Mouse (Mus musculus): Measurements from ENCODE around the gene Dcbld1. TPM values are rescaled to one million over a fixed set of nuclear protein-coding genes. Genes with fewer than 3 reads are reported as not detected.
"Not testable (repeated sequence)": the region's sequence is repeated elsewhere in the genome, so short reads cannot be mapped to it uniquely, and the experiment has no call there.

Gene Dcbld1
- polyA plus RNA-seq, 1 experiment from 2014 or later: 8.8 TPM

GRCm38 (mm10) chr10:52309196-52309595 lies 75.8 kb downstream of the Dcbld1 start:
- ATAC-seq (replicated peaks; ENCODE audit: extremely low read depth, insufficient read depth, low FRiP score): peak; percentile 72
- no peaks in the 10 kb centered on the region for H3K4me1 ChIP-seq (ENCODE audit: control insufficient read depth, insufficient read depth, low read length)
- no peaks in the 10 kb centered on the region for H3K9me3 ChIP-seq (replicated peaks; ENCODE audit: control insufficient read depth, low read length)
- H3K9ac ChIP-seq (ENCODE audit: low read length): no peak overlapping the region
- peaks cover 11% of the 10 kb centered on the region for H3K36me3 ChIP-seq (ENCODE audit: control insufficient read depth, insufficient read depth)
- 55% methylated on average over 8 of the region's 8 CpGs for WGBS
- H3K4me2 ChIP-seq (ENCODE audit: low read depth, low read length): no peak overlapping the region
- H3K27ac ChIP-seq (ENCODE audit: low read length): peak overlapping the region; percentile 48
- no peak overlapping the region for H3K4me3 ChIP-seq (ENCODE audit: low read length)
- no peaks in the 10 kb centered on the region for H3K27me3 ChIP-seq (ENCODE audit: control insufficient read depth, insufficient read depth, low read length)

DNA sequence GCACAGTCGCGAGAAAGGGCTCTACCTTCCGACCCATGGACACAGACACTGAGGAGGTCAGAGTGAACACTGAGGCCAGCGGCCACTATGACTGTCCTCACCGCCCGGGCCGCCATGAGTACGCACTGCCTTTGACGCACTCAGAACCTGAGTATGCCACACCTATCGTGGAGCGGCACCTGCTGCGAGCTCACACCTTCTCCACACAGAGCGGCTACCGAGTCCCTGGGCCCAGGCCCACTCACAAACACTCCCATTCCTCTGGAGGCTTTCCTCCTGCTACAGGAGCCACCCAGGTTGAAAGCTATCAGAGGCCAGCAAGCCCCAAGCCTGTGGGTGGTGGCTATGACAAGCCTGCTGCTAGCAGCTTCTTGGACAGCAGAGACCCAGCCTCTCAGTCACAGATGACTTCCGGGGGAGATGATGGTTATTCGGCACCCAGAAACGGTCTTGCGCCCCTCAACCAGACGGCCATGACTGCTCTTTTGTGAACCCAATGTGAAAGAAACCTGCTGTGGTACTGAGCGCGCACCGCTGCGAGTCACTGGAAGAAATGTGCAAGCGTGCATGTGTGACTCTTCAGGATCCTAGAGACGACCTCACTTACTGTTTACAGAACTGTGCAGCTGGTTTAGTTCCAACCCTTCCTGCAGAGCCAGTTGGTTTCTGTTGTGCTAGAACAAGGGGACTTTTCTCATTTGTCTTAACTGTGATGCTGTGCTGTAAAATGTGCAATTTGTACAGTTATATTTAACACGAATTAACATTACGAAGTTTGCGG lies 86.3 kb downstream of the Dcbld1 start:
- H3K9me3 ChIP-seq (replicated peaks; ENCODE audit: control insufficient read depth, low read length): no peaks in the 10 kb centered on the region
- no peak overlapping the region for H3K9ac ChIP-seq (ENCODE audit: low read length)
- no peak overlapping the region for H3K4me3 ChIP-seq (ENCODE audit: low read length)
- 0 out of 2 replicates have a peak, but pooled peaks cover 5% of the 10 kb centered on the region for H3K36me3 ChIP-seq (ENCODE audit: control insufficient read depth, insufficient read depth)
- no peak overlapping the region for H3K27ac ChIP-seq (ENCODE audit: low read length)
- 92% methylated on average over 28 of the region's 28 CpGs for WGBS
- ATAC-seq (replicated peaks; ENCODE audit: extremely low read depth, insufficient read depth, low FRiP score): no peak
- no peaks in the 10 kb centered on the region for H3K27me3 ChIP-seq (ENCODE audit: control insufficient read depth, insufficient read depth, low read length)
- H3K4me1 ChIP-seq (ENCODE audit: control insufficient read depth, insufficient read depth, low read length): no peaks in the 10 kb centered on the region
- no peak overlapping the region for H3K4me2 ChIP-seq (ENCODE audit: low read depth, low read length)

GRCm38 (mm10) chr10:52321918-52322317 lies 88.5 kb downstream of the Dcbld1 start:
- no peaks in the 10 kb centered on the region for H3K27me3 ChIP-seq (ENCODE audit: control insufficient read depth, insufficient read depth, low read length)
- 0 out of 2 replicates have a peak, but pooled peaks cover 3% of the 10 kb centered on the region for H3K36me3 ChIP-seq (ENCODE audit: control insufficient read depth, insufficient read depth)
- H3K27ac ChIP-seq (ENCODE audit: low read length): no peak overlapping the region
- no peak overlapping the region for H3K4me3 ChIP-seq (ENCODE audit: low read length)
- H3K9ac ChIP-seq (ENCODE audit: low read length): no peak overlapping the region
- no peak overlapping the region for H3K4me2 ChIP-seq (ENCODE audit: low read depth, low read length)
- ATAC-seq (replicated peaks; ENCODE audit: extremely low read depth, insufficient read depth, low FRiP score): no peak
- no peaks in the 10 kb centered on the region for H3K4me1 ChIP-seq (ENCODE audit: control insufficient read depth, insufficient read depth, low read length)
- H3K9me3 ChIP-seq (replicated peaks; ENCODE audit: control insufficient read depth, low read length): no peaks in the 10 kb centered on the region
- WGBS: 88% methylated on average over 3 of the region's 3 CpGs

DNA sequence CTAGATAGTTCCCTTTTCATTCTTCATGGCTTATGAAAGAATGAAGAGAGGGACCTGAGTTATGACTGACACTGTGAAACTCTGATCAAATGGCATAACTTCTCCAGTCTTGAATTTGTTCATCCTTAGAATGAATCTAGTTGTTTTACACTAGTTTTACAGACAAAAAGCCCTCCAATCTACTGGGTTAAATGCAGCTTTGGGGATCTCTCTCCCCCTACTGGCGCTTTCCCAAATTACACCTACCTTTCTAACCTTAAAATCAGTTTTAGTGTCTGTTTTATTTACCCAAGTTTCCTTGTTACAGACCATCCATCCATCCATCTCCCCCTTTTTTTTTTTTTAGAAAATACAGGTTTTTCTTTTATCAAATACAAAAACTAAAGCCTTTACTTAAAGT lies 97.6 kb downstream of the Dcbld1 start:
- Histone ChIP-seq H3K27ac (ENCODE audit: low read length) (no peak overlapping the region), H3K36me3 (ENCODE audit: control insufficient read depth, insufficient read depth) (peaks cover 8% of the 10 kb centered on the region; the same call in 1 of the 2 replicates), H3K4me2 (ENCODE audit: low read depth, low read length) (no peak overlapping the region), H3K9me3 (replicated peaks; ENCODE audit: control insufficient read depth, low read length) (no peaks in the 10 kb centered on the region), H3K9ac (ENCODE audit: low read length) (no peak overlapping the region), H3K4me1 (ENCODE audit: control insufficient read depth, insufficient read depth, low read length) (no peaks in the 10 kb centered on the region), H3K27me3 (ENCODE audit: control insufficient read depth, insufficient read depth, low read length) (no peaks in the 10 kb centered on the region), H3K4me3 (ENCODE audit: low read length) (no peak overlapping the region)
- no peak for ATAC-seq (replicated peaks; ENCODE audit: extremely low read depth, insufficient read depth, low FRiP score)
- WGBS: 0% methylated on average over 1 of the region's 1 CpGs

DNA sequence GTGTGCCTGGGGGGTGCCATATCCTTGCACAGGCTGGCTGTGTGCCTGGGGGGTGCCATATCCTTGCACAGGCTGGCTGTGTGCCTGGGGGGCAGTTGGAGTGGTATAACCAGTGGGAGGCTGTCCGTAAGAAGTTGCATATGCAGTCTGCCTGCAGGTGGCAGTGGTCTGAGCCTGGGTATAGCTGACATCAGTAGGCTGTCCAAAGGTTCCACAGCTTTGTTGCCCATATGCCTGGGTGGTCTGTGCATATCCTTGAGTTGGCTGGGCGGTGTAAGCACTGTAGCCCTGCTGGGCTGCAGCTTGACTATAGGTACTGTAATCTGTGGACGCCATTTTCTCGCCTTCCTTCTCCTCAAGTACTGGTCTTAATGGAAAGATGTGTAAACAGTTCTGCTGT lies 109.9 kb downstream of the Dcbld1 start:
- ATAC-seq (replicated peaks; ENCODE audit: extremely low read depth, insufficient read depth, low FRiP score); H3K27me3 ChIP-seq (ENCODE audit: control insufficient read depth, insufficient read depth, low read length); H3K4me2 ChIP-seq (ENCODE audit: low read depth, low read length); H3K4me3 ChIP-seq (ENCODE audit: low read length); H3K27ac ChIP-seq (ENCODE audit: low read length); H3K9ac ChIP-seq (ENCODE audit: low read length); H3K4me1 ChIP-seq (ENCODE audit: control insufficient read depth, insufficient read depth, low read length); H3K9me3 ChIP-seq (replicated peaks; ENCODE audit: control insufficient read depth, low read length): not testable (repeated sequence)
- 95% methylated on average over 4 of the region's 4 CpGs for WGBS
- H3K36me3 ChIP-seq (ENCODE audit: control insufficient read depth, insufficient read depth): peaks cover 47% of the 10 kb centered on the region

GRCm38 (mm10) chr10:52353184-52353583 lies 119.8 kb downstream of the Dcbld1 start:
- Histone ChIP-seq H3K27ac (ENCODE audit: low read length) (no peak overlapping the region), H3K9me3 (replicated peaks; ENCODE audit: control insufficient read depth, low read length) (no peaks in the 10 kb centered on the region), H3K27me3 (ENCODE audit: control insufficient read depth, insufficient read depth, low read length) (no peaks in the 10 kb centered on the region), H3K36me3 (ENCODE audit: control insufficient read depth, insufficient read depth) (peaks cover 24% of the 10 kb centered on the region), H3K4me1 (ENCODE audit: control insufficient read depth, insufficient read depth, low read length) (no peaks in the 10 kb centered on the region), H3K9ac (ENCODE audit: low read length) (no peak overlapping the region), H3K4me2 (ENCODE audit: low read depth, low read length) (no peak overlapping the region), H3K4me3 (ENCODE audit: low read length) (no peak overlapping the region)
- 78% methylated on average over 9 of the region's 9 CpGs for WGBS
- ATAC-seq (replicated peaks; ENCODE audit: extremely low read depth, insufficient read depth, low FRiP score): no peak

DNA sequence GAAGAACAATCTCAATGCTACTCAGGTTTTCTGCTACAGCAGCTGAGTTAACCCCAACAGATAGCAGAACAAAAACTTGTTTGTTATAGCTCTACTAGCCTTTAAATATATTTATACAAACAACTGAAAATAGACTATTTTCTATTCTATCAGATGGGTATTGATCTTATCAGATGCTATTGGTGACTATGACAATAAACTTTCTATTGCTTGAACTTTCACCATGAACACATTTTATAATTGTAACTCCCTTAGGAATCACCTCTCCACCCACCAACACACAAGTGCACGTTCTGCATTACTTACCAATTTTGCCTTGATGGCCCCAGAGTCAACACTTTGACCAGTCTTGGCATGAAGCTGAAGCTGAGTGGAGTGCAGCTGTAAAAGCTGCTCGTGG lies 125.0 kb downstream of the Dcbld1 start, which contains the start of gene Gm26741:
Gene Gm26741 (plus strand): TSS at position 301 of the 400 bp plus-strand sequence.
- Histone ChIP-seq H3K27ac (ENCODE audit: low read length) (no peak within 1 kb of the TSS), H3K4me2 (ENCODE audit: low read depth, low read length) (no peak within 1 kb of the TSS), H3K27me3 (ENCODE audit: control insufficient read depth, insufficient read depth, low read length) (no peaks in the 10 kb centered on the region), H3K4me3 (ENCODE audit: low read length) (no peak within 1 kb of the TSS), H3K4me1 (ENCODE audit: control insufficient read depth, insufficient read depth, low read length) (no peaks in the 10 kb centered on the region), H3K9me3 (replicated peaks; ENCODE audit: control insufficient read depth, low read length) (no peaks in the 10 kb centered on the region), H3K9ac (ENCODE audit: low read length) (no peak within 1 kb of the TSS), H3K36me3 (ENCODE audit: control insufficient read depth, insufficient read depth) (no peaks in the 10 kb centered on the region)
- 81% methylated on average over 2 of the region's 2 CpGs for WGBS
- no peak for ATAC-seq (replicated peaks; ENCODE audit: extremely low read depth, insufficient read depth, low FRiP score)

DNA sequence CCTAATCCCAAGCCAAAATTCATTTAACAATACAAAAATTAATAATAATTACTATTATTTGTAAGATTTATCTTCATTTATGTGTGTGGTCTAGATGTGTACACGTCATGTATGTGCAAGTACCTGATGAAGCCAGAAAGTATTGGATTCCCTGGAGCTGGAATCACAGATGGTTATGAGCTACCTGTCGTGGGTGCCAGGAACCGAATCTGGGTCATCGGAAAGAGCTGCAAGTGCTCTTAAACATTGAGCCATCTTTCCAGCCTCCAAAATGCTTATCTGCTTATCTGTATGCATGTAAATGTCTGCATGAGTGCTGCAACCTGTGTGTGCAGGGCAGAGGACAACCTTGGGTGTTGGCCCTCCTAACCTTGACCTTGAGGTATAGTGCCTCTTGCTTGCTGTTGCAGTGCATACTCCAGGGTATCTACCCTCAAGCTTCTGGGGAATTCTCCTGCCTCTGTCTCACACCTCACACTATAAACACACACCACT lies 126.9 kb downstream of the Dcbld1 start:
- Histone ChIP-seq H3K27ac (ENCODE audit: low read length) (no peak overlapping the region), H3K4me1 (ENCODE audit: control insufficient read depth, insufficient read depth, low read length) (no peaks in the 10 kb centered on the region), H3K27me3 (ENCODE audit: control insufficient read depth, insufficient read depth, low read length) (no peaks in the 10 kb centered on the region), H3K9me3 (replicated peaks; ENCODE audit: control insufficient read depth, low read length) (no peaks in the 10 kb centered on the region), H3K9ac (ENCODE audit: low read length) (no peak overlapping the region), H3K36me3 (ENCODE audit: control insufficient read depth, insufficient read depth) (no peaks in the 10 kb centered on the region), H3K4me3 (ENCODE audit: low read length) (no peak overlapping the region), H3K4me2 (ENCODE audit: low read depth, low read length) (no peak overlapping the region)
- WGBS: 96% methylated on average over 4 of the region's 4 CpGs
- ATAC-seq (replicated peaks; ENCODE audit: extremely low read depth, insufficient read depth, low FRiP score): no peak

DNA sequence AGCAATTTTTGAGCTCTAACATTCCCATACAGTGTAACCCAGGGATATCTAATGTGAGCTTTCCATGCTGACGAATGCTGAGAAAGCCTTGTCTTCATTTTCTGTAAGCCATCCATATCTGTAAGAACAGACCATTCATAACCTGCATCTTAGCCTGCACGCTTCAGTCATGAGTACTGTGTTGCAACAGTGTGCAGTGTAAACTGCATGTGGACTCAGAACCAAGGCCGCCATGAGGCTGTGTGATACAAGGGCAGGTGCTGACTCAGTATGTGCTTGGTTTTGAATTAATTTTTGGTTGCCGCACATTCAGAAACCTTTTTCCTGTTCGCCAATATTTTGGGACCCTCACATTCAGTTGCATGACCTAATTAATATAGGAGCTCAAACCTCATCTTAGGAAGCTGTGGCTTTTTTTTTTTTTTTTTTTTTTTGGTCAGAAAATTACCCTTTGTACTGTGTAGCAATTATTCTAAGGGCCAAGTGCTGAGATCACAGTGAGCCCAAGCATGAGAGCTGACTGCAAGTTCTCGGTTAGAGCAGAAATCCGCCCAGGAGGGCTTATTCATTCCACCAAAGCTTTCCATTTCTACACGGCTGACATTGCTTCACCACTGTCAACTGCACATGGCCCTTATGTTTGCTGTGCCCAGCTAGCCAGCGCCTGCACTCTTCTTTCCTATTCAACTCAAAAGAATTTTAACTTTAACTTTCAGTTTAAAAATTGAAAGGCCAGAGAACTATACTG lies 127.6 kb downstream of the Dcbld1 start:
- H3K9ac ChIP-seq (ENCODE audit: low read length): no peak overlapping the region
- H3K27ac ChIP-seq (ENCODE audit: low read length): no peak overlapping the region
- 88% methylated on average over 9 of the region's 9 CpGs for WGBS
- no peak overlapping the region for H3K4me2 ChIP-seq (ENCODE audit: low read depth, low read length)
- no peaks in the 10 kb centered on the region for H3K4me1 ChIP-seq (ENCODE audit: control insufficient read depth, insufficient read depth, low read length)
- no peaks in the 10 kb centered on the region for H3K9me3 ChIP-seq (replicated peaks; ENCODE audit: control insufficient read depth, low read length)
- no peaks in the 10 kb centered on the region for H3K27me3 ChIP-seq (ENCODE audit: control insufficient read depth, insufficient read depth, low read length)
- no peaks in the 10 kb centered on the region for H3K36me3 ChIP-seq (ENCODE audit: control insufficient read depth, insufficient read depth)
- no peak for ATAC-seq (replicated peaks; ENCODE audit: extremely low read depth, insufficient read depth, low FRiP score)
- H3K4me3 ChIP-seq (ENCODE audit: low read length): no peak overlapping the region
